Mouse (Mus musculus): ENCODE measurements around the gene Zfyve28. TPM values are rescaled to one million over a fixed set of nuclear protein-coding genes. Genes with fewer than 3 reads are reported as not detected.
A peak's percentile ranks its signal among the peaks of the same experiment; 100 is the strongest.

Gene Zfyve28
- polyA plus RNA-seq, 1 experiment from 2014 or later = 5.2 TPM

DNA sequence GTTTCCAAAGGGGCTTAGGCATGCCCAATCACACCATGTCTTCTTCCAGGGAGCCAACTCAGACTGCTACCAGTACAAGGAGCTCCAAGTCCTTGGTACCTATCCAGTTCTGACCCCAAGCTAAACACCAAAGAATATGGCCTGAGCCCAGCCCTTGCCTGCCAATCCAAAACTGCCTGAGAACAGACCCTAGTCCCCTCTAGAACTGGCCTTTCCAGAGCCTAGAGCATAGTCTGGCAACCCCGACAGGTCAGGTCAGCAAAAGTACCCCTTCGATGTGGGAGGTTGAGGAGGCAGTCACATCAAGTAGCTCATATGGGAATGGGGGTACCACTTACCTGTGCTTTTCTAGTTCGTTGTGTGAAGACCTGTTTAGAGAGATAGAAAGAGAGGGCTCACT lies 104.3 kb downstream of the Zfyve28 start:
- Histone ChIP-seq H3K4me1 (peaks cover 35% of the 10 kb centered on the region), H3K9ac (no peak overlapping the region), H3K4me3 (no peak overlapping the region), H3K9me3 (no peaks in the 10 kb centered on the region), H3K36me3 (peaks cover 22% of the 10 kb centered on the region), H3K27me3 (replicated peaks) (no peaks in the 10 kb centered on the region), H3K27ac (no peak overlapping the region), H3K4me2 (replicated peaks) (peak overlapping the region; percentile 9; the same call in 1 of the 2 replicates)
- 91% methylated on average over 3 of the region's 3 CpGs for WGBS
- no peak for ATAC-seq (ENCODE audit: low FRiP score, low read depth)

DNA sequence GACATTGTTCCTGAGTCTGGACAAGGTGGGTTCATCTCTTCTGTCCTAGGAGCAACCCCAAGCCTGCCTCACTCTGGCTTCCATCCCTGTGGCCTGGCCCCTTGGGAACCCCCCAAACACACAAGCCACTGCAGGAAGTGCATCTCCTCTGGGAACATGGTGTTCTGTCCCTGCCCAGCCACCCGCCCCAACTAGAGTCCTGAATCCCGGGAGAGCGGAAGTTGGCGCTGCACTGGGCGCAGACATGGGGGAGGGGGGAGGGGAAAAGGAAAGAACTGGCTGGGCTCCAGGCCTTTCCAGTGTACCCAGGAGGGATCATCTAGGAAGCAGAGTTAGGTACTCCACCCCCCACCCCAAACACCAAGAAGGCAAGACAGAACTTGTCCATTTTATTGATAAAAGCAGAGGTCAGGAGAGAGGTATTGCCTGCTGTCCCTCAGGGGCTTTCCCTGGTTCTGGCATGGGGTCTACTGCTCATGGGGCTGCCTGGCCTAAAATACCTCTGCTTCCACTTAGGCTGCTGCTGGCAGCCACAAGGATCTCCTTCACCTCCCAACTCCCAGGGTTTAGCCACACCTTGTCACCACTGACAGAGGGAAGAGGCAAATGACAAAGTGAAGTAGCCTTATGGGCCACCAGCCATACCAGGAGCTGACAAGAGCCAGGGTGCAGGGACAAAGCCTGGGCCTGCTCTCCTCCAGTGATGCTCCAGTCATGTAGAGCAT lies 104.9 kb downstream of the Zfyve28 start:
- WGBS = 87% methylated on average over 5 of the region's 5 CpGs
- Histone ChIP-seq H3K36me3 (peaks cover 28% of the 10 kb centered on the region), H3K27ac (no peak overlapping the region), H3K9me3 (no peaks in the 10 kb centered on the region), H3K4me2 (replicated peaks) (no peak overlapping the region), H3K9ac (no peak overlapping the region), H3K27me3 (replicated peaks) (no peaks in the 10 kb centered on the region), H3K4me1 (peaks cover 32% of the 10 kb centered on the region), H3K4me3 (no peak overlapping the region)
- ATAC-seq (ENCODE audit: low FRiP score, low read depth) = no peak

DNA sequence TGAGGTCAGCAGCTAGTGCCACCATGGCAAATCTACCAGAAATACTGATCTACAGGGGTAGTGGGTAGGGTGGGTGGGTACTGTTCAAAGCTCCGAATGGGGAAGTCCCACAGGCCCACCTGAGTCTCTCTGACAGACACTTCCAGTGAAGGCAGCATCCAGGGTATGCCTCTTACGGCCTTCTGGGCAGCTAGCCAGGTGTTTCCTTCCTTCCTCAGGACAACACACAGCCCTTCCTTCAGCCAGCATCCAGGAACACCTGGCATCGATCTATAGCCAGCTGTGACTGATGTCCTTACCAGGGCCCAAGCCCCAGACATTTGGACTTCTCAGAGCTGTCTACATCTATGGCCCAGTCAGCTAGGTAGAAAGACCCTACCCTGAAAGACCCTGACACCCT lies 105.8 kb downstream of the Zfyve28 start:
- no peak overlapping the region for H3K27ac ChIP-seq
- ATAC-seq (ENCODE audit: low FRiP score, low read depth) = no peak
- 87% methylated on average over 3 of the region's 3 CpGs for WGBS

DNA sequence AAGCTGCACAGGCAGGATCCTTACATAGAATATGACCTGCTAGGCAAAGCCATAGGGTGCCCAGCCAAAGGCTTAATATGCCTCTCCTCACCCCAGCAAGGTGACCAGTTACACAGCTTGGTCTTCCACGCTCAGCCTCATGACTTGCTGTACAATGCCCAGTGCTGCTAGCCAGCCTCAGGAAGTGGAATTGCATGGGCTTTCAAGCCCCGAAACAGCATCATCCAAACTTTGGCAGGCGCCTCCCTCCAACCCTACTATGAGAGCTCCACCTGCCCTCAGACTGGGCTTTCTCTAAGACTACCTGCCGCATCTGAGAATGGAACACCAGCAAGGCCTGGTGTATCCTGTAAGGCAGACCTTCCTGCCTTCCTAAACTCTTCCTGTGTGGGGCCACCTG lies 110.4 kb downstream of the Zfyve28 start:
- no peak for ATAC-seq (ENCODE audit: low FRiP score, low read depth)
- Histone ChIP-seq H3K4me1 (0 out of 2 replicates have a peak, but pooled peaks cover under 1% of the 10 kb centered on the region), H3K9me3 (no peaks in the 10 kb centered on the region), H3K4me2 (replicated peaks) (no peak overlapping the region), H3K27ac (no peak overlapping the region), H3K36me3 (peaks cover 73% of the 10 kb centered on the region), H3K4me3 (no peak overlapping the region), H3K27me3 (replicated peaks) (no peaks in the 10 kb centered on the region), H3K9ac (no peak overlapping the region)
- WGBS = 94% methylated on average over 4 of the region's 4 CpGs

More for the DNA sequence above, 105.8 kb downstream of the Zfyve28 start:
- peaks cover 29% of the 10 kb centered on the region for H3K4me1 ChIP-seq
- no peaks in the 10 kb centered on the region for H3K27me3 ChIP-seq (replicated peaks)
- H3K9me3 ChIP-seq = no peaks in the 10 kb centered on the region
- 0 out of 2 replicates have a peak overlapping the region, but pooled peaks have one; percentile 8 for H3K9ac ChIP-seq
- H3K4me2 ChIP-seq (replicated peaks) = no peak overlapping the region
- H3K36me3 ChIP-seq = peaks cover 36% of the 10 kb centered on the region
- H3K4me3 ChIP-seq = no peak overlapping the region

DNA sequence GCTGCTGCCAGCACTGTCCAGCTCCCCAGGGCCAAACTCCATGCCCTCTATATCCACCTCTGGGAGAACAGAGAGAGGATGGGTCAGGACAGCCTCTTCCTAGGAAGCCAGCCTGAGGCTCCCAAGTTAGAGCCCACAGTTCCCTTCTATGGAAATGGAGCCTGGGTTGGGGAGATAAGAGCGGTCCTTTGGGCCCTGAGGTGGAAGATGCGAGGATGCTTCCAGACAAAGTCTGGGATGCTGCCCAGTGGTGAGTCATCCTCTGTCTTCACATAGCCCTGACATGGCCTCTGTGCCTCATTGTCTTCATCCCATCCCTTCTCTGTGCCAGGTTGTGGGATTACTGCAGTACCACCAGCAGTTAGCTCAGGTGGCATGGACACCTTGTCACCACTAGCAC lies 111.2 kb downstream of the Zfyve28 start:
- WGBS = 100% methylated on average over 2 of the region's 2 CpGs
- Histone ChIP-seq H3K4me1 (no peaks in the 10 kb centered on the region), H3K27me3 (replicated peaks) (no peaks in the 10 kb centered on the region), H3K4me3 (no peak overlapping the region), H3K27ac (no peak overlapping the region), H3K9ac (no peak overlapping the region), H3K4me2 (replicated peaks) (no peak overlapping the region), H3K36me3 (peaks cover 67% of the 10 kb centered on the region), H3K9me3 (no peaks in the 10 kb centered on the region)
- ATAC-seq (ENCODE audit: low FRiP score, low read depth) = no peak

DNA sequence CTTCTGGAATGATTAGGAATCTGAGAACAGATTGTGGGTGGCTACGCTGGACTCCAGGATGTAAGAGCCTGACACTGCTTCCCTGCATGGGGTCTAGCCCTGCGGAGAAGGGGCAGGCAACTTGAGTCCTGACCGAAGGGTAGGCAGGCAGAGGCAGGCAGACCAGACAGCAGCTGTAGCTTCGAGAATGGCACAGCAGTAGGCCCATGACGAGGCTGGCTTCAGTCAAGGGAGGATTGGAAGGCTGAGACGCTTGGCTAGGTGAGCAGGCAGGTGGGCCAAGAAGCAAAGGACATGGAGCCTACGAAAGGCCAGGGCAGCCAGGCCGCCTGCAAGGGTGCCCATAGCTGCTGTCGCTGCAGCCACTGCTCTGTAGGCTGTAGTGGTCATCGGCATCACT lies 111.6 kb downstream of the Zfyve28 start:
- Histone ChIP-seq H3K27me3 (replicated peaks) (no peaks in the 10 kb centered on the region), H3K4me3 (no peak overlapping the region), H3K4me1 (no peaks in the 10 kb centered on the region), H3K9ac (no peak overlapping the region), H3K36me3 (peaks cover 65% of the 10 kb centered on the region), H3K4me2 (replicated peaks) (no peak overlapping the region), H3K27ac (no peak overlapping the region), H3K9me3 (no peaks in the 10 kb centered on the region)
- 80% methylated on average over 10 of the region's 10 CpGs for WGBS
- no peak for ATAC-seq (ENCODE audit: low FRiP score, low read depth)

DNA sequence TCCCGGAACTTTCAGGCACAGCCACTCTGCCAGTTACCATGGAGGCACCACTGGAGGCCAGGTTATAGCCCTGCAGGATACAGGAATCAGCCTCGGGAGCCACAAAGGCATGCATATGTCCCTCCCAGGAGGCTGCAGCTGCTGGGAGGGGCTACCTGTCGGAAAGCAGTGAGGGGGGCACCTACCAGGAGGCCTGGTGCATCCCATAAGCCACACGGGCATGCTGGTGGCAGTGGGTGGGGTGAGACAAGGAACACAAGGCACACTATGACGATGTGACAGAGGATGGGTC lies 112.9 kb downstream of the Zfyve28 start:
- no peaks in the 10 kb centered on the region for H3K27me3 ChIP-seq (replicated peaks)
- H3K9me3 ChIP-seq = no peaks in the 10 kb centered on the region
- H3K27ac ChIP-seq = no peak overlapping the region
- H3K36me3 ChIP-seq = peaks cover 62% of the 10 kb centered on the region
- no peak overlapping the region for H3K4me2 ChIP-seq (replicated peaks)
- WGBS = 12% methylated on average over 5 of the region's 5 CpGs
- ATAC-seq (ENCODE audit: low FRiP score, low read depth) = no peak
- H3K4me1 ChIP-seq = no peaks in the 10 kb centered on the region; the same call in 1 of the 2 replicates
- no peak overlapping the region for H3K9ac ChIP-seq
- no peak overlapping the region for H3K4me3 ChIP-seq

DNA sequence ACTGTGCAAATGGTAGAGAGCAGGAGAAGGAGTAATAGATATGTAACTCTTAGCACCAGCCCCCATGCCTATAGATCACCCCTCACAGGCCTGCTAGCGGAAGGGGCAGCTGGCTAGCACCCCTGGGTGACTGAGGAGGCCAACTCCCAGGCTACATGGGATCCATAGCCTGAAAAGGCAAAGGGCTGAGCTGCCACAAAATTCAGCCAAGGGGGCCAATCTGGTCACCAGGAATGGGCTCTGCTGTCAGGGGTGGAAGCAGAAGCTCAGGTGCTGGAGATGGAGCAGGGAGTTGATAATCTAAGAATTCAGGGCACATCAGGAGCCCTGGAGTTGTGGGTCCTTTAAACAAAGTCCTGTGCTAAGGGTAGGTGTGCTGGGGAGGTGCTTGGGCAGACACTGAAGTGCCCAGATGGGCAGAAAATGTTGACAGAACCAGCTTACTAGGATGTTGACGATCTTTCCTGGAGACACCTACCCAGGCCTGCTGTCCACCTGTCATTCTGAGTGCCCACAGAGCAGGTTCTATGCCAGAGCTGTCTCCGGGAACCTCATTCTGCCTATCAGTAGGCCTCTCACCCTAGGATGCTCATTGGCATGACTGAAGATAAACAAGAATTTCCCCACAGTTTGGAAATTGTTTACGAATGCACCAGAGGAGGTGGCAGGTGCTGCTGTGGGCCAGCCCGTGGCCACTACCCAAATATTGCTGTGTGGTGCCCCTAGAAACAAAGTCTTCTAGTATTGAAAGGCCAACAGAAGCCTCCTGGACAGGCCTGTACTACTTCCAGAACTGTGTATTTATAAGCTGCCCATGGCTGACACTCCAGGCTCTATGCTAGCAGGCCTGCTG lies 113.5 kb downstream of the Zfyve28 start:
- Histone ChIP-seq H3K36me3 (peaks cover 57% of the 10 kb centered on the region), H3K9ac (no peak overlapping the region), H3K27me3 (replicated peaks) (no peaks in the 10 kb centered on the region), H3K27ac (no peak overlapping the region), H3K9me3 (no peaks in the 10 kb centered on the region), H3K4me3 (no peak overlapping the region), H3K4me1 (no peaks in the 10 kb centered on the region; the same call in 1 of the 2 replicates), H3K4me2 (replicated peaks) (no peak overlapping the region)
- WGBS = 65% methylated on average over 5 of the region's 5 CpGs
- ATAC-seq (ENCODE audit: low FRiP score, low read depth) = no peak

DNA sequence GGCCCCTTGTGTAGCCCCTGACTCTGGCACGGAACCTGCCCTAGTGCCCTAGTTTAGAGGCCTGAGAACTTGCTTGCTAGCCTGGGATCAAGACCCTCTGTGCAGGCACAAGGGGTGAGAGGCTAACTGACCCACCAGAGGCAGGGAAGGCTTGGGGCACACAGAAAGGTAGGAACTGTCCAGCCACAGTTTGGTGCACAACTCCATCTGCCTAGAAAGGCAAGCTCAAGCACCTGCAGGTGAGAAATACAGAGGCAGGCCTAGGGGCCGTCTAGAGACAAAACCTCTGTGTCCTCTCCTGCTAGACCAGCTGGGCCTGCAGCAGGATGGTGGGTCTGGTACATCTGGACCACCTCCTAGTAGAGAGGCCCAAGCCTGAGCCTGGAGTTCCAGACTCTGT lies 114.2 kb downstream of the Zfyve28 start:
- Histone ChIP-seq H3K9ac (no peak overlapping the region), H3K4me2 (replicated peaks) (no peak overlapping the region), H3K36me3 (peaks cover 57% of the 10 kb centered on the region), H3K4me1 (no peaks in the 10 kb centered on the region; the same call in 1 of the 2 replicates), H3K9me3 (no peaks in the 10 kb centered on the region), H3K27ac (no peak overlapping the region), H3K4me3 (no peak overlapping the region), H3K27me3 (replicated peaks) (no peaks in the 10 kb centered on the region)
- 90% methylated on average over 2 of the region's 2 CpGs for WGBS
- no peak for ATAC-seq (ENCODE audit: low FRiP score, low read depth)

DNA sequence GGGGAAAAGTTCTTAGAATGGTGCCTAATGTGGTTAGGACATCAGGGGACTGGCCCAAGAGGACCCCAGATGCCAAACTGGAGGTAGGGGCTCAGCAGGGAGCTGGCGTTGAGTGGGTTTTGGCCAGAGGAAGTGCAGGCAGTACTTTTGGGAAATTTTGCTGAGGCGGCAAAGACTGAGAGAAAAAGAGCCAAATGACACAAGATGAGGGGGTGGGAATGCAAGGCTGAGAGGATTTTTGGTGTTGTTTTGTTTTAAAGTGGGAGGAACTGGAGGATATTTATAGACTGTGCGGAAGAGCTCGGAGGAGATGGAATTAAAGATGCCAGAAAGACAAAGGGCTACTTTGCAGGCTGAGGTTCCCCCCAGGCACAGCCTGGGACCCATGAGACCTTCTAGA lies 117.5 kb downstream of the Zfyve28 start:
- Histone ChIP-seq H3K9ac (no peak overlapping the region), H3K4me2 (replicated peaks) (no peak overlapping the region), H3K27me3 (replicated peaks) (no peaks in the 10 kb centered on the region), H3K36me3 (peaks cover 27% of the 10 kb centered on the region), H3K4me3 (no peak overlapping the region), H3K27ac (no peak overlapping the region), H3K9me3 (no peaks in the 10 kb centered on the region), H3K4me1 (peaks cover 4% of the 10 kb centered on the region; the same call in 1 of the 2 replicates)
- no peak for ATAC-seq (ENCODE audit: low FRiP score, low read depth)
- WGBS = 78% methylated on average over 4 of the region's 4 CpGs

DNA sequence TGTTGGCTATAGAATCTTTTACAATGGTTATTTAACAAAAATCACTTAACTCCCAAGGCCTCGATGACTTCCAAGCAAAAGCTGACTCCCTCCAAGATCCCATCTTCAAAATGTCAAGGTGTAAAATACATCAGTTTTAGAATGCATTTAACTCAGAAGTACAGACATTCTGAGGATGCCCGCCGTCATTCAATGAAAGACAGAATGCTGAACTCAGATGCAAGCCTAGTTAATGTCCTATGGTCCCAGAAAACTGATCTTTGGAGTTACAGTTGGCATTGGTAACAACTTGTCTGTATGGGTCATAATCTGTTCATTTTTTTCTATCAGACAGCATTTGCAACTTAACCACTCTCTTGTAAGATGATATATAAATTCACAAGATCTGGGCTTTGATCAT lies 118.3 kb downstream of the Zfyve28 start:
- peaks cover 20% of the 10 kb centered on the region for H3K36me3 ChIP-seq
- no peaks in the 10 kb centered on the region for H3K9me3 ChIP-seq
- no peaks in the 10 kb centered on the region for H3K27me3 ChIP-seq (replicated peaks)
- no peak for ATAC-seq (ENCODE audit: low FRiP score, low read depth)
- peaks cover 4% of the 10 kb centered on the region; the same call in 1 of the 2 replicates for H3K4me1 ChIP-seq
- H3K9ac ChIP-seq = peak overlapping the region; percentile 50; the same call in 1 of the 2 replicates
- peak overlapping the region; percentile 18; the same call in 1 of the 2 replicates for H3K4me3 ChIP-seq
- peak overlapping the region; percentile 67 for H3K27ac ChIP-seq
- whole genome bisulfite sequencing = 84% methylated on average over 3 of the region's 3 CpGs
- H3K4me2 ChIP-seq (replicated peaks) = peak overlapping the region; percentile 65
